Mouse (Mus musculus): Measurements from ENCODE around the gene Amdhd2.

- TF ChIP-seq CTCF (IDR thresholded peaks at IDR 0.05; ENCODE audit: low read depth): no peak
- no peak for TF ChIP-seq EP300 (IDR thresholded peaks at IDR 0.05; ENCODE audit: low read depth)
Observed at GRCm38 (mm10) chr17:24193268-24193667, 29.7 kb upstream of the Amdhd2 start.

Data from liver, postnatal 0 days (tissue).